Mouse (Mus musculus) kidney, embryonic 14.5 days (tissue): ENCODE measurements around the gene Gp9. TPM values are rescaled to one million over a fixed set of nuclear protein-coding genes. Genes with fewer than 3 reads are reported as not detected.

ENCODE experiments used
- ATAC-seq: fragments of 200-750 bp; cut with Nextera tagmentation; 2 replicates; pipeline ENCODE4 v1.8.0; 2017; ENCODE audit warnings: moderate number of reproducible peaks, mild to moderate bottlenecking, moderate TSS enrichment, moderate library complexity; ENCODE audit not compliant: low FRiP score, low TSS enrichment
- H3K27ac ChIP-seq: fragments of 300-500 bp; sonication (generic); 2 replicates; pipeline ENCODE4 v1.5.1; 2014; ENCODE audit warnings: low read depth, mild to moderate bottlenecking, low read length, moderate library complexity, mixed read lengths
- H3K27me3 ChIP-seq: fragments of 300-500 bp; sonication (generic); 2 replicates; pipeline ENCODE4 v1.6.1; 2014; ENCODE audit warnings: mild to moderate bottlenecking, low read length; ENCODE audit not compliant: control insufficient read depth, insufficient read depth
- H3K36me3 ChIP-seq: fragments of 300-500 bp; sonication (generic); 2 replicates; pipeline ENCODE4 v1.6.1; 2014; ENCODE audit warnings: low read length, mixed read lengths; ENCODE audit not compliant: control insufficient read depth, insufficient read depth
- H3K4me1 ChIP-seq: fragments of 300-500 bp; sonication (generic); 2 replicates; pipeline ENCODE4 v1.6.1; 2014; ENCODE audit warnings: low read length, mixed read lengths; ENCODE audit not compliant: control insufficient read depth, insufficient read depth
- H3K4me2 ChIP-seq: fragments of 300-500 bp; sonication (generic); replicated peaks from 2 replicates; pipeline ENCODE4 v1.6.1; 2014; ENCODE audit warnings: low read depth, mild to moderate bottlenecking, low read length
- H3K4me3 ChIP-seq: fragments of 300-500 bp; sonication (generic); 2 replicates; pipeline ENCODE4 v1.5.1; 2014; ENCODE audit warnings: mild to moderate bottlenecking, low read length
- H3K9ac ChIP-seq: fragments of 300-500 bp; sonication (generic); 2 replicates; pipeline ENCODE4 v1.6.1; 2014; ENCODE audit warnings: low read depth, mild to moderate bottlenecking, low read length, moderate library complexity
- H3K9me3 ChIP-seq: fragments of 300-500 bp; sonication (generic); 2 replicates; pipeline ENCODE4 v1.6.1; 2016; ENCODE audit warnings: low read length; ENCODE audit not compliant: control insufficient read depth
- WGBS: fragments of 180-500 bp; shearing (Covaris S2); extraction: QIAGEN DNeasy Blood & Tissue Kit; methylation state at CpG from one replicate; pipeline ENCODE4 v1.1.7; 2014; 5-methylcytosine and 5-hydroxymethylcytosine counted together
- polyA plus RNA-seq: library from polyadenylated mRNA; unstranded; fragments of >200 nt; fragmentation: Nextera tagmentation; extraction: Ambion mirVana; gene quantifications from 2 replicates; pipeline ENCODE4 v1.2.1, GENCODE M21; 2014

Gene Gp9
- polyA plus RNA-seq, 1 experiment from 2014 or later, result 2.5 TPM

DNA sequence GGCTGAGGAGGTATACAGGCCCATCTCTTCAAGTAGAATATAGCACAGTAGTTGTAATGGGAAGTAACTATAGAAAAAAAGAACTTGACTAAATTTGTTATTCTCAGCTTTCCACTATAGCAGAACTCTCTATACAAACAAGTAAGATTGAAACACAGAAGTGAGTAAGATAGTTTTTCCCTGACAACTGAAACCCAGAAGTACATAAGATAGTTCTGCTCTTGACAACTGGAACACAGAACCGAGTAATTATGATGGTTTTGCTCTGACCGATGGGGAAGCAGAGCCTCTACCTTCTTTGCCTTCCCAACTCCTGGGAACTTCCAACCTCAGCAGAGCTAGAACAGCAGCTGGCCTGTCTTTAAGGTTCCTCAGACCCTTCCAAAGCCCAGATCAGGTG lies 31.3 kb downstream of the Gp9 start:
- no peaks in the 10 kb centered on the region for H3K36me3 ChIP-seq
- H3K27me3 ChIP-seq, result no peaks in the 10 kb centered on the region
- H3K4me2 ChIP-seq, result no peak overlapping the region
- ATAC-seq, result no peak
- 90% methylated on average over 2 of the region's 2 CpGs for WGBS
- no peak overlapping the region for H3K27ac ChIP-seq
- H3K9ac ChIP-seq, result no peak overlapping the region
- no peaks in the 10 kb centered on the region for H3K9me3 ChIP-seq
- H3K4me3 ChIP-seq, result no peak overlapping the region
- H3K4me1 ChIP-seq, result peaks cover 17% of the 10 kb centered on the region

DNA sequence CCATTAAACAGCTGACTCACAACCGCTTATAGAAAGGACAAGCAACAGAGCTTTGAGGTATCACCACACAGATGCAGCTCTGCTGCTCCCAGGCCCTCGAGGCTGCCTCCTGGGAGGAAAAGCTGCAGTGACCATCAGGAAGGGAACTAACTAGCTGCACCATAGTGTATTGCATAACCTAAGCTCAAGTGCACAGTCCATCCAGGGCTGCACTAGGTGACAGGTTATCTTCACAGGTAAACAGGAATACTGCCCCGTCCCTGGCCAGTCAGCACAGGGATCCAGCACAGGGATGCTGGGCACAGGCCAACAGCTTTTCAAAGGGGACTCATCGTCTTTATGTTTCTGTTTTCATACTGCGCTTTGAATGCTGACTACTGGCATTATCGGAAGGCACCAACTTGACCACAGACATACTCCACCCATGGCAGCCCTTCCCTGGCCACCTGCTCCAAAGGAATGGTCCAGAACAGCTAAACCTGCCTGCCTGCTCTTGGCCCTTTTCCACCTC lies 31.8 kb downstream of the Gp9 start:
- H3K4me2 ChIP-seq, result peak overlapping the region; percentile 90
- H3K4me3 ChIP-seq, result peak overlapping the region; percentile 77; the same call in 1 of the 2 replicates
- no peak for ATAC-seq
- H3K9me3 ChIP-seq, result no peaks in the 10 kb centered on the region
- H3K27me3 ChIP-seq, result no peaks in the 10 kb centered on the region
- H3K9ac ChIP-seq, result no peak overlapping the region
- H3K36me3 ChIP-seq, result no peaks in the 10 kb centered on the region
- 93% methylated on average over 6 of the region's 6 CpGs for WGBS
- H3K4me1 ChIP-seq, result peaks cover 17% of the 10 kb centered on the region
- no peak overlapping the region for H3K27ac ChIP-seq

DNA sequence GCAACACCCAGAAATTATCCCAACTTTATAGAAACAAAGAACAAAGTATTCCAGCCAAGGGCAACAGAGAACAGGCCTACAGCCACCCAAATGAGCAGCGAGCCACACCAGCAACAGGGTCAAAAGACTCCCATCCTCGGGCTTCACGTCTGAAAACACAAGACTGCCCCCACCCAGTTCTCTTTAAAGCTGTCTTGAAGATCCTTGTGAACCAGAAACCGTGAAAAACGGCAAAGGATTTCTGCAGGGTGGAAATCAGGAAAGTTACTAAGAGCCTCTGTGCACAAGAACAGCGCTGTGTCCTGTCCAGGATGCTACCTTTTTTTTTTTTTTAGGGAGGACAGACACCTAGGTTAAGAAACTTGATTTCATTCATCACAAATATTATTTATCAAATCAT lies 32.4 kb downstream of the Gp9 start:
- no peaks in the 10 kb centered on the region for H3K27me3 ChIP-seq
- ATAC-seq, result no peak
- H3K4me3 ChIP-seq, result peak overlapping the region; percentile 77
- H3K4me1 ChIP-seq, result peaks cover 17% of the 10 kb centered on the region
- H3K9ac ChIP-seq, result peak overlapping the region; percentile 74; the same call in 1 of the 2 replicates
- 20% methylated on average over 6 of the region's 6 CpGs for WGBS
- no peak overlapping the region for H3K27ac ChIP-seq
- H3K9me3 ChIP-seq, result no peaks in the 10 kb centered on the region
- H3K4me2 ChIP-seq, result peak overlapping the region; percentile 90
- H3K36me3 ChIP-seq, result no peaks in the 10 kb centered on the region

DNA sequence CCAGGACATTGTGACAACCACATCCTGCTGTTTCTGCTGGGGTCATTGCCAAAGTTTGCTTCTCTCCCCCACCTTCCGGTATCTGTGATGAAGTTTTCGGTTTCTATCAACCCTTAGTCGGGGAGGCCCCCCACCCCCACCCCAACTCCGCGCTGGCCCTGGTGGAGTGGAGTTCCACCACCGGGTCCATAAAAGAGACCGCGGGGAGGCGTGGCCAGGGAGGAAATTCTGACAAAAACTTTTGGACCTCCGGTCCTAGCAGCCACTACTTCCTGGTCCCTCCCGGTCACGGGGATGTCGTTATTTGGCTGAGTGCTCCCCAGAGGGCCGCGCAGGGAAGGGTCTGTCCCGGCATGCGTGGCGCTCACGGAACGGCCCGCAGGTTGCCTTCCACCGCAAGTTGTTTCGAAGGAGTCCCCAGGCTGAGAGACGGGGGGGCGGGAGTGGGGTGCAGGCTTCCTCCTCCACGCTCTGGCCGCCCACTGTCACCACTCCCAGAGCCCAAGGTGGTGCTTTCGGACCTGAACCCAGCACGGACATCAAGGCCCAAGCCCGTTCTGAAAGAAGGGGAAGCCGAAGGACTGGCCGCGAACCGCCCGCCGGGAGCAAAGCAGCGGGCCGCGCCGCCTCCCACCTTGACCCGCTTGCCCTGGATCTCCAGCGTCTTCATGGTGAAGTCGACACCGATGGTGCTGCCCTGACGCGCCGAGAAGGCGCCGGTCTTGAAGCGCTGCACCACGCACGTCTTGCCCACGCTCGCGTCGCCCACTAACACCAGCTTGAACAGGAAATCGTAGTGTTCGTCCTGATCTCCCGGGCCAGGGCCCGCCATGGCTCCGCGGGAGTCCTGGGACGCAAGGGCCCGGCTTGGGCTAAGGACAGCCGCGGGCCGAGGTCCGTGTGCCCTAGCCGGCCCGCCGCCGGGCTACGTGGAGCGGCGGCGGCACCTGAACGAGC lies 33.1 kb downstream of the Gp9 start:
- Histone ChIP-seq H3K4me3 (peak overlapping the region; percentile 77), H3K9ac (peak overlapping the region; percentile 74), H3K27me3 (no peaks in the 10 kb centered on the region), H3K36me3 (peaks cover 3% of the 10 kb centered on the region; the same call in 1 of the 2 replicates), H3K27ac (peak overlapping the region; percentile 76), H3K4me2 (peak overlapping the region; percentile 90), H3K9me3 (no peaks in the 10 kb centered on the region), H3K4me1 (peaks cover 17% of the 10 kb centered on the region)
- WGBS, result under 1% methylated on average over 77 of the region's 77 CpGs
- peak; percentile 62 for ATAC-seq

DNA sequence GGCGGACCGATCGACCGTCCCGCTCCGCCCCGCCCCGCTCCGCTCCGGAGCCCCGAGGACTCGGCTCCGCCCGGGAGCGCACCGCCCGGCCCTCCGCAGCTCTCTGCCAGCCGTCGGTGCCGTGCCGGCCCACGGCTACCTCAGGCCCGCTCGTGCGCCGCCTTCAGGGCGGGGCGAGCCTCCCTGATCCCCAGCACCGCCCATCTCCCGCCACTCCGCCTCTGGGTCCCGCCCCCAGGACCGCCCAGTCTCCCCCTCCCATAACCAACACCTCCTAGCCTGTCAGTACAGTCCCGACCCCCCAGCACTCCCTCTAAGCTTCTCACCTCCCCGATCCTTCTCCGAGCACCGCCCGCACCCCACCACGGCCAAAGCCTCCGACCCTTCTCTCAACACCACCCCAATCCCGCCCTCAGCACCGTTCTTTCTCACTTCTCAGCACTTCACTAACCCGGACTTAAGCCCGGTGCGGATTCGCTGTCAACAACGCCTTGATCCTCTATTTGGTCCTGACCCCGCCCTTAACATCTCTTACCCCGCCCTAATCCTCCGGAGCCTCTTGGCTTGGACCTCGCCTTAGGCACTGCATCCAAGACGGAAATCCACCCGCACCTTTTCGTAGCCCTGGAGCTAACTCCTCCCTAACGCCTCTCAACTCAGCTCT lies 33.9 kb downstream of the Gp9 start, which contains the start of gene Rab43:
Gene Rab43, minus strand, starts transcription at position 490 of the 664 bp plus-strand sequence.
- H3K4me2 ChIP-seq, result peak within 1 kb of the TSS; percentile 90
- peak within 1 kb of the TSS; percentile 77 for H3K4me3 ChIP-seq
- peak within 1 kb of the TSS; percentile 76 for H3K27ac ChIP-seq
- no peaks in the 10 kb centered on the region for H3K27me3 ChIP-seq
- H3K9ac ChIP-seq, result peak within 1 kb of the TSS; percentile 74
- under 1% methylated on average over 51 of the region's 56 CpGs for WGBS
- ATAC-seq, result peak; percentile 96
- H3K4me1 ChIP-seq, result peaks cover 17% of the 10 kb centered on the region
- peaks cover 8% of the 10 kb centered on the region for H3K36me3 ChIP-seq
- H3K9me3 ChIP-seq, result no peaks in the 10 kb centered on the region

DNA sequence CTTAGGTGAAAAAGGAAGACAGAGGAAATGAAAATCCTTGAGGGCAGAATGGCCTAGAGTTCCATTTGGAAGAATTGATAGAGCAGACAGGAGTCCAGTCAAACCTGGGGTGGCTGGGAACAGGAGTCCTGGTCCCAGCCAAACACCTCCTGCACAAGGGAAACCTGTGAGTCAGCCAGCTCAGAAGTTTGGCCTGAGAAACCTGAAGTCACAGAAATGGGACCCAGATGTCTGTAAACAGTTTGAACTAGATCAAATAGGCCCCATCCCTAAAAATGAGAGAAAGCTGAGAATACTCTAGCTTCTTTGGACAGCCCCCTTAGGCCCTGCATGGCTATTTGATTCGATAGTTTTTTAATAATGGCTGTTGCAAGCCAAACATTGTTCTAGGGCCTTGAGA lies 34.8 kb downstream of the Gp9 start:
- H3K4me1 ChIP-seq, result peaks cover 17% of the 10 kb centered on the region
- H3K4me2 ChIP-seq, result peak overlapping the region; percentile 90
- H3K27me3 ChIP-seq, result no peaks in the 10 kb centered on the region
- H3K36me3 ChIP-seq, result peaks cover 17% of the 10 kb centered on the region
- WGBS, result 90% methylated on average over 1 of the region's 1 CpGs
- no peak for ATAC-seq
- H3K9me3 ChIP-seq, result no peaks in the 10 kb centered on the region
- H3K27ac ChIP-seq, result no peak overlapping the region
- H3K9ac ChIP-seq, result no peak overlapping the region; the same call in 1 of the 2 replicates
- H3K4me3 ChIP-seq, result peak overlapping the region; percentile 77

DNA sequence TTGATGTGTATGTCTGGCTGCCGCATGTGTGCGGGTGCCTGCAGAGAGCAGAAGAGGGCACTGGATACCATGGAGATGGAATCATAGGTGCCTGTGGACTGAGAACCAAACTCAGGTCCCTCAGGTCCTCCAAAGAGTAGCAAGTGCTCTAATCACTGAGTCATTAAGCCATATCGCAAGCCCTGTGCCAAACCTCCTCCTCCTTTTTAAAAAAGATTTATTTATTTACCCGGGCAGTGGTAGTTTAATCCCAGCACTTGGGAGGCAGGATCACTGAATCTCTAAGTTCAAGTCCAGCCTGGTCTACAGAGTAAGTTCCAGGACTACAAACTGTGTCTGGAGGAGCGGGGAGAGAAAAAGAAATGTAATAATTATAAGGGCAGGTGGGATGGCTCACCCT lies 36.6 kb downstream of the Gp9 start:
- H3K4me3 ChIP-seq, result no peak overlapping the region
- H3K27me3 ChIP-seq, result no peaks in the 10 kb centered on the region
- H3K9ac ChIP-seq, result no peak overlapping the region
- H3K4me2 ChIP-seq, result no peak overlapping the region
- peaks cover 14% of the 10 kb centered on the region for H3K4me1 ChIP-seq
- H3K27ac ChIP-seq, result no peak overlapping the region
- no peaks in the 10 kb centered on the region for H3K9me3 ChIP-seq
- H3K36me3 ChIP-seq, result peaks cover 35% of the 10 kb centered on the region
- WGBS, result 91% methylated on average over 5 of the region's 5 CpGs
- ATAC-seq, result no peak

DNA sequence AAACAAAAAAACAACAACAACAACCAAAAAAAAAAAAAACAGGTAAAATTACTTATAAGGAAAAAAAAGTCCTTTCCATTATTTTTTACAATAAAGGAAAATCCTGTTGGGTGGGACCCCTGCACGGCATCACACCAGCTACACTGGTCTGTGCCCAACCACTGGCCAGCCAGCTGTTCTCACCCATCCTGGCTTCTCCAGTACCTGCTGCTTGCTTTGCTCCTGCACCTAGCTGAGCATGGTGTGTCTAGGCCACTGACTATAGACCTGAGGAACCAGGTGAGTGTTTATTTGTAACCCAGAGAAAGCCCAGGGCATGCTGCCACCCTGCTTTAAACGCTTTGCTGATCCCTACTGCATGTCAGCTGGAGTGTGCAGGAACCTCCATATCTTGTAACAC lies 42.5 kb downstream of the Gp9 start:
- Histone ChIP-seq H3K9ac (no peak overlapping the region), H3K4me2 (no peak overlapping the region), H3K36me3 (peaks cover 87% of the 10 kb centered on the region), H3K4me1 (no peaks in the 10 kb centered on the region), H3K4me3 (no peak overlapping the region), H3K27me3 (no peaks in the 10 kb centered on the region), H3K9me3 (no peaks in the 10 kb centered on the region), H3K27ac (no peak overlapping the region)
- WGBS, result 93% methylated on average over 2 of the region's 2 CpGs
- ATAC-seq, result no peak
